In the genomic region with DNA sequence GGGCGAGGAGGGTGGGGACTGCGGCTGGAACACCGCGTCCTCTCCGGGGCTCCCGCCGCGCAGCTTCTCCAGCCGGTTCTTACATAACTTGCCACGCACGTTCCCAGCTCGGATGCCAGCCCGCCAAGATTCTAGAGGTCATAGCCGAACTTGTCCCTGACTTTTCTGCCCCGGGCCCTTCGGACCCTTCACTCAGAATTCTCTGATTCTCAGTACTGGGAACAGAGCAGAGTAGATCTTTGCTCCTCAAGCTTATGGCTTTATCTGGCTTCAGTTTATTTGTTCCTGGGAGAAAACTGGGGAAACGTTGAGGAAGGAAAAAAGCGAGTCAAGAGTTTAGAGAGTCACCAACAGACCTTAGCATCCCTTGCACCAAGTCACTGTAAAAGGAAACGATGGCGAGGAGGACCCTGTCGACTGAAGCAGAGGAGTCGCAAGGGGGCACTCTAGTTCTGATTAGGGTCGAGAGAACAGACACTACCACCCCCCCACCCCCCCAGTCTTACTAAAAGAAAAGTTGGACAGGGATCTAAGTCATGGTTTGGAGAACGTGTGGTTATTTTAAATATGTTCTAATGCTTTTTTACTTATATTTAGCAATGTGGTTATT, we compare ENCODE assay signal across 9 mouse cellular contexts. TPM values are rescaled to one million over a fixed set of nuclear protein-coding genes. Genes with fewer than 3 reads are reported as not detected.
DNase-seq lines count a peak whose midpoint lies in the region; ATAC-seq and TF ChIP-seq lines count a peak whose summit lies in the region.
"Had no signal": no experiment of that assay in that cellular context is flagged by ENCODE, and none has a peak within 500 bp of the region (broad histone marks: within the 10 kb centered on the region; RNA-seq: fewer than 3 reads in every experiment).

No protein-coding gene starts in this region.

- peak overlapping the region; percentile 17; the same call in 1 of the 2 replicates for H3K9ac ChIP-seq in ES-Bruce4 (ENCODE audit: low read depth, poor library complexity, severe bottlenecking)
- peak overlapping the region; percentile 54 for H3K9ac ChIP-seq in forebrain, embryonic 14.5 days (ENCODE audit: low read length)

- WGBS in forebrain, embryonic 14.5 days, result 3% methylated on average over 24 of the region's 24 CpGs
- WGBS in lung, adult 2 months, result 2% methylated on average over 24 of the region's 24 CpGs

- H3K4me2 ChIP-seq in forebrain, embryonic 14.5 days (ENCODE audit: low read length), result peak overlapping the region; percentile 98

- no peaks in the 10 kb centered on the region for H3K27me3 ChIP-seq in ES-Bruce4 (ENCODE audit: control insufficient read depth, insufficient read depth, low read length, poor library complexity, severe bottlenecking)
- H3K27me3 ChIP-seq in forebrain, embryonic 14.5 days (replicated peaks; ENCODE audit: control insufficient read depth, insufficient read depth, low read length), result no peaks in the 10 kb centered on the region; the same call in 1 of the 2 replicates

- TF ChIP-seq EP300 in ES-Bruce4 (IDR thresholded peaks at IDR 0.05; ENCODE audit: insufficient read depth, low read depth, low read length), result no peak

- H3K9me3 ChIP-seq in ES-Bruce4 (replicated peaks; ENCODE audit: control insufficient read depth, insufficient read depth, low read length, poor library complexity, severe bottlenecking), result no peaks in the 10 kb centered on the region
- H3K9me3 ChIP-seq in forebrain, embryonic 14.5 days (replicated peaks; ENCODE audit: control insufficient read depth, low read length), result no peaks in the 10 kb centered on the region

- ATAC-seq in forebrain, embryonic 14.5 days, result no peak

- H3K36me3 ChIP-seq in ES-Bruce4 (ENCODE audit: control insufficient read depth, insufficient read depth, low read length, poor library complexity, severe bottlenecking), result no peaks in the 10 kb centered on the region
- H3K36me3 ChIP-seq in forebrain, embryonic 14.5 days (ENCODE audit: control insufficient read depth, insufficient read depth, low read length), result no peaks in the 10 kb centered on the region

- intact Hi-C loops in heart, postnatal 25 days (cut with DNase I), result loop anchor here (1.0 to 10.0 kb wide), 2 partner anchors 23 to 172 kb away; a partner anchor contains a TSS

- peak; percentile 68 for DNase-seq in forebrain, embryonic 14.5 days (ENCODE audit: low spot score)
- DNase-seq in heart, postnatal 25 days (ENCODE audit: low spot score), result peak; percentile 45
- peak; percentile 71 to 73 for DNase-seq in layer of hippocampus, adult 2 months (ENCODE audit: low spot score in 2 of 2)
- peak; percentile 57 for DNase-seq in lung, adult 2 months
- DNase-seq in ovary, postnatal 14 days (ENCODE audit: low spot score), result peak; percentile 66
- peak; percentile 88 for DNase-seq in thymus, postnatal 4 days

- peak overlapping the region; percentile 36 for H3K4me3 ChIP-seq in ES-Bruce4 (ENCODE audit: low read depth, low read length)
- peak overlapping the region; percentile 75 for H3K4me3 ChIP-seq in bone marrow macrophage, adult 2 months (ENCODE audit: insufficient read depth, low read length)
- H3K4me3 ChIP-seq in forebrain, embryonic 14.5 days (ENCODE audit: low read depth, low read length), result peak overlapping the region; percentile 46
- H3K4me3 ChIP-seq in layer of hippocampus, adult 2 months, result peak overlapping the region; percentile 86
- peak overlapping the region; percentile 61 for H3K4me3 ChIP-seq in lung, adult 2 months (replicated peaks; ENCODE audit: extremely low read depth, low read depth, low read length)

- peak; percentile 69 for TF ChIP-seq CTCF in ES-Bruce4 (IDR thresholded peaks at IDR 0.05; ENCODE audit: low read depth, low read length)
- peak; percentile 45 for TF ChIP-seq CTCF in bone marrow macrophage, adult 2 months (IDR thresholded peaks at IDR 0.05; ENCODE audit: low read depth, low read length)
- peak; percentile 78 for TF ChIP-seq CTCF in layer of hippocampus, adult 2 months (conservative IDR thresholded peaks at IDR 0.05)
- peak; percentile 57 for TF ChIP-seq CTCF in lung, adult 2 months (IDR thresholded peaks at IDR 0.05; ENCODE audit: insufficient read depth, low read length)

- H3K4me1 ChIP-seq in ES-Bruce4 (ENCODE audit: control insufficient read depth, insufficient read depth, low read length), result no peaks in the 10 kb centered on the region
- H3K4me1 ChIP-seq in bone marrow macrophage, adult 2 months (ENCODE audit: control insufficient read depth, insufficient read depth, low read length), result peaks cover 2% of the 10 kb centered on the region
- peaks cover 9% of the 10 kb centered on the region for H3K4me1 ChIP-seq in forebrain, embryonic 14.5 days (ENCODE audit: control insufficient read depth, insufficient read depth, low read length)
- H3K4me1 ChIP-seq in lung, adult 2 months (ENCODE audit: control insufficient read depth, insufficient read depth, low read length), result peaks cover 3% of the 10 kb centered on the region; the same call in 1 of the 2 replicates

- no peak overlapping the region for H3K27ac ChIP-seq in ES-Bruce4 (ENCODE audit: insufficient read depth, low read length)
- H3K27ac ChIP-seq in bone marrow macrophage, adult 2 months (ENCODE audit: insufficient read depth, low read depth, low read length), result peak overlapping the region; percentile 25
- no peak overlapping the region for H3K27ac ChIP-seq in forebrain, embryonic 14.5 days (ENCODE audit: low read depth, low read length)
- H3K27ac ChIP-seq in layer of hippocampus, adult 2 months, result peak overlapping the region; percentile 89

- no peak for TF ChIP-seq POLR2A in ES-Bruce4 (IDR thresholded peaks at IDR 0.05; ENCODE audit: insufficient read depth, low read length)
- no peak for TF ChIP-seq POLR2A in bone marrow macrophage, adult 2 months (IDR thresholded peaks at IDR 0.05; ENCODE audit: borderline replicate concordance, low read depth, low read length)
- no peak for TF ChIP-seq POLR2A in lung, adult 2 months (IDR thresholded peaks at IDR 0.05; ENCODE audit: borderline replicate concordance, extremely low read depth, low read depth, low read length)

RNA-seq across cellular contexts. Expression of a gene that starts 0.9 kb away (rescaled TPM):
- 5.9 and 7.6 TPM in 2 replicates for polyA plus RNA-seq in ES-Bruce4 (2011; ENCODE audit: insufficient read depth, insufficient read length, low read depth, missing spikeins)
- polyA plus RNA-seq in bone marrow macrophage, adult 2 months (2012; ENCODE audit: insufficient read depth, insufficient read length, missing spikeins), result 1.6 and 1.7 TPM in 2 replicates
- polyA plus RNA-seq in forebrain, embryonic 14.5 days (2014; fragmentation: Nextera tagmentation; extraction: Ambion mirVana), result 2.7 and 2.8 TPM in 2 replicates
- total RNA-seq in heart, postnatal 25 days (2021), result 10 to 100 TPM in 1 of 2 experiments, 1 to 10 TPM in 1; 2.1 to 12.9 TPM
- 10 to 100 TPM; 10.3 to 11.7 TPM for total RNA-seq in layer of hippocampus, adult 2 months (2021)
- 26.1 and 29.3 TPM in 2 replicates for polyA plus RNA-seq in lung, adult 2 months (2012; rRNA removed)

RNA-seq across cellular contexts. Expression of a gene that starts 8.9 kb away (rescaled TPM):
- polyA plus RNA-seq in ES-Bruce4 (2011; ENCODE audit: insufficient read depth, insufficient read length, low read depth, missing spikeins), result 3.6 and 5.4 TPM in 2 replicates
- polyA plus RNA-seq in bone marrow macrophage, adult 2 months (2012; ENCODE audit: insufficient read depth, insufficient read length, missing spikeins), result 145 and 162 TPM in 2 replicates
- 13.1 and 15.4 TPM in 2 replicates for polyA plus RNA-seq in forebrain, embryonic 14.5 days (2014; fragmentation: Nextera tagmentation; extraction: Ambion mirVana)
- total RNA-seq in heart, postnatal 25 days (2021), result 10 to 100 TPM in 1 of 2 experiments, 1 to 10 TPM in 1; 7.2 to 13.9 TPM
- total RNA-seq in layer of hippocampus, adult 2 months (2021), result 1 to 10 TPM; 3.4 to 4.8 TPM
- polyA plus RNA-seq in lung, adult 2 months (2012; rRNA removed), result 81.5 and 113 TPM in 2 replicates

RNA-seq across cellular contexts. Expression of a gene that starts 10.8 kb away (rescaled TPM):
- polyA plus RNA-seq in ES-Bruce4 (2011; ENCODE audit: insufficient read depth, insufficient read length, low read depth, missing spikeins), result 44.3 and 48.3 TPM in 2 replicates
- 116 and 118 TPM in 2 replicates for polyA plus RNA-seq in bone marrow macrophage, adult 2 months (2012; ENCODE audit: insufficient read depth, insufficient read length, missing spikeins)
- 48.8 and 51.7 TPM in 2 replicates for polyA plus RNA-seq in forebrain, embryonic 14.5 days (2014; fragmentation: Nextera tagmentation; extraction: Ambion mirVana)
- 100 to 1,000 TPM; 110 to 120 TPM for total RNA-seq in heart, postnatal 25 days (2021)
- total RNA-seq in layer of hippocampus, adult 2 months (2021), result 10 to 100 TPM; 69.0 to 79.8 TPM
- 159 and 160 TPM in 2 replicates for polyA plus RNA-seq in lung, adult 2 months (2012; rRNA removed)

RNA-seq across cellular contexts. Expression of a gene that starts 11.6 kb away (rescaled TPM):
- 142 and 163 TPM in 2 replicates for polyA plus RNA-seq in ES-Bruce4 (2011; ENCODE audit: insufficient read depth, insufficient read length, low read depth, missing spikeins)
- polyA plus RNA-seq in bone marrow macrophage, adult 2 months (2012; ENCODE audit: insufficient read depth, insufficient read length, missing spikeins), result 227 and 228 TPM in 2 replicates
- polyA plus RNA-seq in forebrain, embryonic 14.5 days (2014; fragmentation: Nextera tagmentation; extraction: Ambion mirVana), result 280 and 333 TPM in 2 replicates
- total RNA-seq in heart, postnatal 25 days (2021), result 100 to 1,000 TPM; 315 to 318 TPM
- total RNA-seq in layer of hippocampus, adult 2 months (2021), result 100 to 1,000 TPM; 155 to 164 TPM
- 37.7 and 69.0 TPM in 2 replicates for polyA plus RNA-seq in lung, adult 2 months (2012; rRNA removed)

RNA-seq across cellular contexts. Expression of a gene that starts 21.6 kb away (rescaled TPM):
- polyA plus RNA-seq in ES-Bruce4 (2011; ENCODE audit: insufficient read depth, insufficient read length, low read depth, missing spikeins), result 2.4 and 3.3 TPM in 2 replicates
- polyA plus RNA-seq in bone marrow macrophage, adult 2 months (2012; ENCODE audit: insufficient read depth, insufficient read length, missing spikeins), result not detected in 2 replicates
- polyA plus RNA-seq in forebrain, embryonic 14.5 days (2014; fragmentation: Nextera tagmentation; extraction: Ambion mirVana), result 15.5 and 19.9 TPM in 2 replicates
- 100 to 1,000 TPM; 171 to 175 TPM for total RNA-seq in heart, postnatal 25 days (2021)
- 1 to 10 TPM; 6.9 to 9.9 TPM for total RNA-seq in layer of hippocampus, adult 2 months (2021)
- polyA plus RNA-seq in lung, adult 2 months (2012; rRNA removed), result 28.8 and 36.1 TPM in 2 replicates
- total RNA-seq: common myeloid progenitor, adult 5-6 weeks had no signal

Comparison
In these comparisons a context has a peak if more than half of its experiments do, and no peak if none do; other contexts are left out.
1. H3K27ac ChIP-seq: peak in bone marrow macrophage, adult 2 months (single experiment) and layer of hippocampus, adult 2 months (single experiment); none in ES-Bruce4 (single experiment) and forebrain, embryonic 14.5 days (single experiment).
2. H3K4me3 ChIP-seq: peak in every context shown above with its lines; median percentile 86 in layer of hippocampus, adult 2 months; 75 in bone marrow macrophage, adult 2 months; 61 in lung, adult 2 months; 46 in forebrain, embryonic 14.5 days; 36 in ES-Bruce4.
3. Peak in every context shown above with its lines, with median percentiles within 50 percentile points of each other: CTCF ChIP-seq and DNase-seq.